Mouse (Mus musculus) natural killer cell, adult 2 months (primary cell): ENCODE measurements around the gene Lpp.
"Not testable (repeated sequence)": the region's sequence is repeated elsewhere in the genome, so short reads cannot be mapped to it uniquely, and the experiment has no call there.

Source experiments
- DNase-seq, 2 experiments: peaks; one replicate each; pipeline ENCODE4 v3.0.0; 2022; ENCODE audit warnings: low spot score in 2 of 2

Gene Lpp

GRCm38 (mm10) chr16:24978226-24978625, 584.9 kb downstream of the Lpp start:
- DNase-seq: no peak

- no peak for DNase-seq
Measured at GRCm38 (mm10) chr16:24979391-24979790, 586.1 kb downstream of the Lpp start.

GRCm38 (mm10) chr16:24982828-24983227, 589.5 kb downstream of the Lpp start:
- no peak for DNase-seq

GRCm38 (mm10) chr16:24990331-24990730, 597.0 kb downstream of the Lpp start:
- no peak for DNase-seq

GRCm38 (mm10) chr16:24991059-24991541, 597.8 kb downstream of the Lpp start:
- DNase-seq: no peak

- no peak for DNase-seq
Measured at GRCm38 (mm10) chr16:24991995-24992394, 598.7 kb downstream of the Lpp start.

- DNase-seq: no peak
Measured at GRCm38 (mm10) chr16:24992494-24992893, 599.2 kb downstream of the Lpp start.

- DNase-seq: no peak
Measured at GRCm38 (mm10) chr16:25010980-25011877, 617.9 kb downstream of the Lpp start.

- DNase-seq: no peak
Measured at GRCm38 (mm10) chr16:25012938-25013337, 619.6 kb downstream of the Lpp start.

GRCm38 (mm10) chr16:25016261-25016836, 623.0 kb downstream of the Lpp start:
- DNase-seq: no peak

- DNase-seq: no peak
Measured at GRCm38 (mm10) chr16:25017046-25017445, 623.7 kb downstream of the Lpp start.

GRCm38 (mm10) chr16:25021743-25022359, 628.5 kb downstream of the Lpp start:
- not testable (repeated sequence) for DNase-seq

- no peak for DNase-seq
Measured at GRCm38 (mm10) chr16:25024591-25024990, 631.3 kb downstream of the Lpp start.

- DNase-seq: no peak
Measured at GRCm38 (mm10) chr16:25026191-25026590, 632.9 kb downstream of the Lpp start.

- DNase-seq: no peak
Measured at GRCm38 (mm10) chr16:25029548-25029947, 636.2 kb downstream of the Lpp start.

- DNase-seq: no peak
Measured at GRCm38 (mm10) chr16:25037361-25037760, 644.1 kb downstream of the Lpp start.

GRCm38 (mm10) chr16:25038529-25038928, 645.2 kb downstream of the Lpp start:
- DNase-seq: no peak

- DNase-seq: no peak
Measured at GRCm38 (mm10) chr16:25039904-25040303, 646.6 kb downstream of the Lpp start.

GRCm38 (mm10) chr16:25041165-25041564, 647.9 kb downstream of the Lpp start:
- no peak for DNase-seq

- no peak for DNase-seq
Measured at GRCm38 (mm10) chr16:25041855-25042529, 648.7 kb downstream of the Lpp start.
